Mouse (Mus musculus) heart, embryonic 10.5 days (tissue): ENCODE measurements at regions not wholly inside any gene's neighbourhood (a gene's known extent, or its start where the extent isn't known, plus 50 kb on each side); places are given as distances from the start of the nearest gene placed in this dataset.

Experiments used
- DNase-seq: peaks from one replicate; pipeline ENCODE4 v3.0.0-alpha.2; 2017; ENCODE audit warnings: low spot score
- H3K27ac ChIP-seq: fragments of 300-500 bp; sonication (generic); 2 replicates; pipeline ENCODE4 v1.5.1; 2016; ENCODE audit warnings: mild to moderate bottlenecking
- H3K27me3 ChIP-seq: fragments of 300-500 bp; sonication (generic); 2 replicates; pipeline ENCODE4 v1.6.1; 2016; ENCODE audit warnings: mild to moderate bottlenecking; ENCODE audit not compliant: poor library complexity, insufficient read depth, severe bottlenecking
- H3K36me3 ChIP-seq: fragments of 300-500 bp; sonication (generic); 2 replicates; pipeline ENCODE4 v1.6.1; 2016; ENCODE audit warnings: mild to moderate bottlenecking, moderate library complexity
- H3K4me1 ChIP-seq: fragments of 300-500 bp; sonication (generic); 2 replicates; pipeline ENCODE4 v1.6.1; 2016; ENCODE audit warnings: mild to moderate bottlenecking
- H3K4me3 ChIP-seq: fragments of 300-500 bp; sonication (generic); 2 replicates; pipeline ENCODE4 v1.5.1; 2016; ENCODE audit warnings: mild to moderate bottlenecking, moderate library complexity
- H3K9me3 ChIP-seq: fragments of 300-500 bp; sonication (generic); 2 replicates; pipeline ENCODE4 v1.6.1; 2016; ENCODE audit warnings: mild to moderate bottlenecking, moderate library complexity
- WGBS: fragments of 180-500 bp; shearing (Covaris S2); methylation state at CpG from one replicate; pipeline ENCODE4 v1.1.7; 2016; 5-methylcytosine and 5-hydroxymethylcytosine counted together

GRCm38 (mm10) chr11:113070365-113070764 lies 288.3 kb downstream of the Sox9 start:
- no peak for DNase-seq
- Histone ChIP-seq H3K36me3 (no peaks in the 10 kb centered on the region), H3K27ac (no peak overlapping the region), H3K4me1 (0 out of 2 replicates have a peak, but pooled peaks cover 5% of the 10 kb centered on the region), H3K9me3 (no peaks in the 10 kb centered on the region), H3K4me3 (no peak overlapping the region), H3K27me3 (peaks cover 13% of the 10 kb centered on the region)
- WGBS = 81% methylated on average over 4 of the region's 4 CpGs

DNA sequence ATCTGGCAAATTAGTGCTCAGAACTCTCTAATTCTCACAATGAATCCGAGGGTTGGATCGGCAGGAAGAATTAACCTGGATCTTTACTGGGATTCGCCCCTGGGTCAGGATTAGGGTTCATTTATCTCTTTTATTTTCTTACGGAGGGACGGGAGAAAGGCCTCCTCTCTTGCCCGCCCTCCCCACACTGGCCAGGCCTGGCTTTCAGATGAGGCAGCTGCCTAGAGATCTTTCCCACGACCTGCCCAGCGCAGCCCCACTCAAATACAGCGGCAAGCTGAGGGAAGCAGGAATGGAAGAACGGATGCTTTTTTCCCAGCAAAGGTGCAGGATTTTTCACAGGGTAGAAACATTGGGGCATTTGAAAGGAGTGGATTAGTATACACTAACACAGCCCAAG lies 289.9 kb downstream of the Sox9 start:
- no peak overlapping the region for H3K27ac ChIP-seq
- DNase-seq = no peak
- 55% methylated on average over 10 of the region's 10 CpGs for WGBS
- no peaks in the 10 kb centered on the region; the same call in 1 of the 2 replicates for H3K27me3 ChIP-seq
- H3K4me3 ChIP-seq = no peak overlapping the region
- 0 out of 2 replicates have a peak, but pooled peaks cover 2% of the 10 kb centered on the region for H3K9me3 ChIP-seq
- no peaks in the 10 kb centered on the region for H3K36me3 ChIP-seq
- no peaks in the 10 kb centered on the region for H3K4me1 ChIP-seq

DNA sequence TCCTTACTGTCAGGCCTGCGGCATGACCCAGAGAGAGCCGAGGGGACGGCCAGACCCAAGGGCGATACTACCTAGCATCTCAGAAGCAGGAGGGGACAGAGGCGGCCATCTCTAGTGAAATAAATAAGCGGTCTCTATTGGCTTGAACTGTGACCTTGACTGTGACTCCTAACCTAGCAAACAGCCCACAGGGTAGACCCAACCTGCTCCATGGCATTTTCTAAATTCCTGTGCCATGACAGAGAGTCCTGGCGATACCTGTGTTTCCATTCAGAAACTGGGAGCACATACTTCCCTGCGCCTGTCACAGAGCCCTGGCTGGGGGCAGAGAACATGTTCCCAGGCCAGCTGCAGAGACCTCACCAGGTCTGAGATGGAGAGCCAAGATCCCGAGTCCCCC lies 292.3 kb downstream of the Sox9 start:
- no peaks in the 10 kb centered on the region for H3K36me3 ChIP-seq
- H3K27me3 ChIP-seq = no peaks in the 10 kb centered on the region
- 84% methylated on average over 9 of the region's 9 CpGs for WGBS
- H3K4me1 ChIP-seq = no peaks in the 10 kb centered on the region
- DNase-seq = no peak
- H3K27ac ChIP-seq = no peak overlapping the region
- H3K9me3 ChIP-seq = 0 out of 2 replicates have a peak, but pooled peaks cover 2% of the 10 kb centered on the region
- H3K4me3 ChIP-seq = no peak overlapping the region

- H3K9me3 ChIP-seq = 0 out of 2 replicates have a peak, but pooled peaks cover 2% of the 10 kb centered on the region
- WGBS = 97% methylated on average over 4 of the region's 4 CpGs
- no peak overlapping the region for H3K27ac ChIP-seq
- H3K4me1 ChIP-seq = no peaks in the 10 kb centered on the region
- H3K36me3 ChIP-seq = no peaks in the 10 kb centered on the region
- no peak for DNase-seq
- H3K4me3 ChIP-seq = no peak overlapping the region
- H3K27me3 ChIP-seq = no peaks in the 10 kb centered on the region
Measured at GRCm38 (mm10) chr11:113076371-113076770, 294.3 kb downstream of the Sox9 start.

GRCm38 (mm10) chr11:113080311-113080710 lies 298.3 kb downstream of the Sox9 start:
- Histone ChIP-seq H3K4me3 (no peak overlapping the region), H3K27ac (no peak overlapping the region), H3K27me3 (no peaks in the 10 kb centered on the region), H3K4me1 (no peaks in the 10 kb centered on the region), H3K36me3 (no peaks in the 10 kb centered on the region), H3K9me3 (0 out of 2 replicates have a peak, but pooled peaks cover 2% of the 10 kb centered on the region)
- WGBS = 82% methylated on average over 2 of the region's 2 CpGs
- DNase-seq = no peak

GRCm38 (mm10) chr11:113084442-113084841 lies 302.4 kb downstream of the Sox9 start:
- no peaks in the 10 kb centered on the region for H3K27me3 ChIP-seq
- peaks cover 8% of the 10 kb centered on the region for H3K4me1 ChIP-seq
- DNase-seq = no peak
- no peak overlapping the region for H3K4me3 ChIP-seq
- no peaks in the 10 kb centered on the region for H3K36me3 ChIP-seq
- no peak overlapping the region for H3K27ac ChIP-seq
- 85% methylated on average over 6 of the region's 6 CpGs for WGBS
- no peaks in the 10 kb centered on the region for H3K9me3 ChIP-seq

- H3K4me1 ChIP-seq = peaks cover 8% of the 10 kb centered on the region
- DNase-seq = no peak
- H3K9me3 ChIP-seq = no peaks in the 10 kb centered on the region
- no peak overlapping the region for H3K27ac ChIP-seq
- 92% methylated on average over 9 of the region's 9 CpGs for WGBS
- no peaks in the 10 kb centered on the region for H3K36me3 ChIP-seq
- H3K4me3 ChIP-seq = no peak overlapping the region
- no peaks in the 10 kb centered on the region for H3K27me3 ChIP-seq
Measured at GRCm38 (mm10) chr11:113085556-113085955, 303.5 kb downstream of the Sox9 start.

- peaks cover 8% of the 10 kb centered on the region for H3K4me1 ChIP-seq
- DNase-seq = no peak
- WGBS = 61% methylated on average over 9 of the region's 9 CpGs
- no peaks in the 10 kb centered on the region for H3K36me3 ChIP-seq
- H3K27ac ChIP-seq = peak overlapping the region; percentile 5; the same call in 1 of the 2 replicates
- peak overlapping the region; percentile 7; the same call in 1 of the 2 replicates for H3K4me3 ChIP-seq
- H3K9me3 ChIP-seq = no peaks in the 10 kb centered on the region
- no peaks in the 10 kb centered on the region for H3K27me3 ChIP-seq
Measured at GRCm38 (mm10) chr11:113087084-113087483, 305.1 kb downstream of the Sox9 start.

- no peaks in the 10 kb centered on the region for H3K9me3 ChIP-seq
- no peaks in the 10 kb centered on the region for H3K36me3 ChIP-seq
- WGBS = 89% methylated on average over 11 of the region's 11 CpGs
- no peak overlapping the region for H3K27ac ChIP-seq
- no peak overlapping the region for H3K4me3 ChIP-seq
- H3K4me1 ChIP-seq = peaks cover 8% of the 10 kb centered on the region
- DNase-seq = no peak
- peaks cover 13% of the 10 kb centered on the region; the same call in 1 of the 2 replicates for H3K27me3 ChIP-seq
Measured at GRCm38 (mm10) chr11:113089637-113090351, 307.8 kb downstream of the Sox9 start.

- no peaks in the 10 kb centered on the region for H3K9me3 ChIP-seq
- no peak overlapping the region for H3K27ac ChIP-seq
- no peak overlapping the region for H3K4me3 ChIP-seq
- peaks cover 24% of the 10 kb centered on the region for H3K4me1 ChIP-seq
- peaks cover 13% of the 10 kb centered on the region; the same call in 1 of the 2 replicates for H3K27me3 ChIP-seq
- no peak for DNase-seq
- WGBS = 81% methylated on average over 8 of the region's 8 CpGs
- no peaks in the 10 kb centered on the region for H3K36me3 ChIP-seq
Measured at GRCm38 (mm10) chr11:113091901-113092568, 310.0 kb downstream of the Sox9 start.

DNA sequence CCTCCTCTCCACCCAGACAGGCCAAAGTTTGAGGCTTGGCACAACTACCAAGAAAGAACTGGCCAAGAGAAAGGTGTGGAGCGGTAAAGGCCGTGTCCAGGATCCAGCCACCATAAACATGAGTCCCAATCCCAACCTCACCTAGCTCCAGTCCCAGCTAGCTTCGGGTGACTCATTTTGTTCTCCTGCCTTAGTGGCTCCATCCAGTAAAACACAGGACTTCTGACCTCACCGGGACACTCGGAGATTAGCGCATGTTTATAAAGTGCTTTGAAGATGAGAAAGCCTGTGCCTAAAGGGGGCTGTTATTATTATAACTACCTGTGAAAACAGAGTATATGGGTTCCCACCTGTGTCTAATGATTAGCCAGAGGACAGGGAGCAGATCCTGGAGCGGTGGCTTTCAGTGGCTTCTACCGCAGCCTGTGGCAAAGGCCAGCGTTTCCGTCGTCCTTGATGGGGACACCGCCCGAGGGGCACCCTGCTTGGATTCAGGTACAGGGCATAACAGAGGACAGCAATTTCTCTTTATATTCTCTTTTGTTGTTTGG lies 311.9 kb downstream of the Sox9 start:
- peaks cover 16% of the 10 kb centered on the region for H3K4me1 ChIP-seq
- H3K27me3 ChIP-seq = peaks cover 13% of the 10 kb centered on the region; the same call in 1 of the 2 replicates
- DNase-seq = no peak
- H3K4me3 ChIP-seq = no peak overlapping the region
- no peak overlapping the region for H3K27ac ChIP-seq
- no peaks in the 10 kb centered on the region for H3K9me3 ChIP-seq
- H3K36me3 ChIP-seq = no peaks in the 10 kb centered on the region
- 92% methylated on average over 13 of the region's 13 CpGs for WGBS

- Histone ChIP-seq H3K27ac (no peak overlapping the region), H3K9me3 (no peaks in the 10 kb centered on the region), H3K4me3 (no peak overlapping the region), H3K4me1 (peaks cover 17% of the 10 kb centered on the region), H3K36me3 (no peaks in the 10 kb centered on the region), H3K27me3 (peaks cover 13% of the 10 kb centered on the region; the same call in 1 of the 2 replicates)
- DNase-seq = no peak
- 36% methylated on average over 8 of the region's 8 CpGs for WGBS
Measured at GRCm38 (mm10) chr11:113095625-113096024, 313.6 kb downstream of the Sox9 start.

DNA sequence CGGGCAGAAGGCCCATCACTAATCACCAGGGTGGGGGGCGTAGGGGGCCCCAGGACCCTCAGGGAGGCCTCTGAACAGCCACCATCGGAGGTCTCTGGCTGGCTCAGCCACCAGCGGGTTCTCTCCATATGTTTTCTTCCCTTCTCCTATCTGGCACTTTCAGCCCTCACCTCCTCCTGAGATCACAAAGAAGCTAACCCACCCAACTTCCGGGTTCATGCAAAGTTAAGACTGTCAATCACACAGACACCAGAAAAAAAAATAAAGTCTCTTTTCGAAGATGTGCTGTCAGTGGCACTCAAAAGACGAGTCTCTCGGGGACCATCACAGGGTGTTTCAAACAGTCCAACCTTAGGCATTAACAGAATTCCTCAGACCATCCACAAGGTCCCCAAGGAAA lies 314.2 kb downstream of the Sox9 start:
- Histone ChIP-seq H3K27me3 (peaks cover 13% of the 10 kb centered on the region; the same call in 1 of the 2 replicates), H3K4me1 (peaks cover 23% of the 10 kb centered on the region), H3K36me3 (no peaks in the 10 kb centered on the region), H3K27ac (peak overlapping the region; percentile 47; the same call in 1 of the 2 replicates), H3K9me3 (no peaks in the 10 kb centered on the region), H3K4me3 (no peak overlapping the region)
- WGBS = 52% methylated on average over 8 of the region's 8 CpGs
- no peak for DNase-seq
